Mouse (Mus musculus) telencephalon, adult 2 months (tissue): ENCODE measurements around the gene Gm26920.
"Not testable (repeated sequence)": the region's sequence is repeated elsewhere in the genome, so short reads cannot be mapped to it uniquely, and the experiment has no call there.

Experiments
- DNase-seq: peaks from one replicate; pipeline ENCODE4 v3.0.0-alpha.2; 2011; ENCODE audit warnings: low read depth, low spot score

Gene Gm26920

GRCm38 (mm10) chr7:30090092-30090969, at the start of gene Gm26920, which contains the start of gene Zfp566:
Gm26920 (minus strand) TSS chr7:30090410.
Zfp566 (minus strand) TSS chr7:30090527.
- DNase-seq = peak; percentile 98

GRCm38 (mm10) chr7:30136826-30137225, 46.6 kb upstream of the Gm26920 start:
- DNase-seq = no peak

GRCm38 (mm10) chr7:30132396-30132795, 42.2 kb upstream of the Gm26920 start:
- DNase-seq = no peak

- no peak for DNase-seq
Measured at GRCm38 (mm10) chr7:30129900-30130299, 39.7 kb upstream of the Gm26920 start.

- DNase-seq = no peak
Measured at GRCm38 (mm10) chr7:30122188-30122530, 31.9 kb upstream of the Gm26920 start.

GRCm38 (mm10) chr7:30121308-30122187, 31.3 kb upstream of the Gm26920 start, which contains the start of gene Zfp382:
Zfp382 (plus strand) TSS chr7:30121942.
- DNase-seq = peak; percentile 79

- not testable (repeated sequence) for DNase-seq
Measured at GRCm38 (mm10) chr7:30117935-30118334, 27.7 kb upstream of the Gm26920 start.

GRCm38 (mm10) chr7:30116076-30116475, 25.9 kb upstream of the Gm26920 start:
- no peak for DNase-seq

GRCm38 (mm10) chr7:30099297-30099696, 9.1 kb upstream of the Gm26920 start:
- peak; percentile 85 for DNase-seq

- no peak for DNase-seq
Measured at GRCm38 (mm10) chr7:30095551-30096125, 5.4 kb upstream of the Gm26920 start.

GRCm38 (mm10) chr7:30094646-30095429, 4.6 kb upstream of the Gm26920 start, which contains the start of gene Zfp260:
Zfp260 (plus strand) TSS chr7:30094777.
- peak; percentile 97 for DNase-seq

GRCm38 (mm10) chr7:30093918-30094415, 3.8 kb upstream of the Gm26920 start:
- DNase-seq = no peak

GRCm38 (mm10) chr7:30092666-30093065, 2.5 kb upstream of the Gm26920 start:
- no peak for DNase-seq

GRCm38 (mm10) chr7:30090970-30091585, 868 bp upstream of the Gm26920 start:
- DNase-seq = no peak

GRCm38 (mm10) chr7:30089405-30089804, 805 bp downstream of the Gm26920 start:
- no peak for DNase-seq

GRCm38 (mm10) chr7:30086524-30086923, 3.7 kb downstream of the Gm26920 start:
- no peak for DNase-seq

- DNase-seq = peak; percentile 76
Measured at GRCm38 (mm10) chr7:30072146-30073028, 17.8 kb downstream of the Gm26920 start, which contains the start of gene Zfp82. Zfp82 (minus strand) TSS chr7:30072900.

- no peak for DNase-seq
Measured at GRCm38 (mm10) chr7:30064622-30065021, 25.6 kb downstream of the Gm26920 start.

- no peak for DNase-seq
Measured at GRCm38 (mm10) chr7:30062478-30062877, 27.7 kb downstream of the Gm26920 start.
